Mouse (Mus musculus): Measurements from ENCODE around the gene Nhsl2.

DNA sequence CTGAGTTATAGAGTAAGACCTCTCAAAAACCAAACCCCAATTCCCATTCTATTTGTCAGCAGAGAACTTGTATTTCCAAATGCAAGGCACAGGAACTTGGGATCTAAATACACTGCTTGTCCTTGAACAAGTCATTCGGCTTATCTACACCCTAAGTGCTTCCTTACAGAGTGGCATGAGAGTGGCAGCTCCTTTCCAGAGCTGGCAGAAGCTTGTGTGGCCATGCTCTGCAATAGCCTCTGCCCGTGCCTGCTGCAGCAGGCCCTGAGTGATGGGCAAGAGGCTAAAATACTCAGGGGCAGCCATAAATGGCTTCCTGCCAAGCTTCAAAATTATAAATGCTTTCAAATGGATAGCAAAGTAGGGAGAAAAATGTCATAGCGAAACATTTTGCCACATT, 123.8 kb downstream of the Nhsl2 start:
- TF ChIP-seq CTCF (IDR thresholded peaks at IDR 0.05; ENCODE audit: control insufficient read depth, insufficient read depth, insufficient replicate concordance, low read depth, low read length) (no peak), POLR2A (IDR thresholded peaks at IDR 0.05; ENCODE audit: control insufficient read depth, low read depth, low read length) (no peak)
